Mouse (Mus musculus): ENCODE data around the gene M1ap.

The M1ap gene

DNA sequence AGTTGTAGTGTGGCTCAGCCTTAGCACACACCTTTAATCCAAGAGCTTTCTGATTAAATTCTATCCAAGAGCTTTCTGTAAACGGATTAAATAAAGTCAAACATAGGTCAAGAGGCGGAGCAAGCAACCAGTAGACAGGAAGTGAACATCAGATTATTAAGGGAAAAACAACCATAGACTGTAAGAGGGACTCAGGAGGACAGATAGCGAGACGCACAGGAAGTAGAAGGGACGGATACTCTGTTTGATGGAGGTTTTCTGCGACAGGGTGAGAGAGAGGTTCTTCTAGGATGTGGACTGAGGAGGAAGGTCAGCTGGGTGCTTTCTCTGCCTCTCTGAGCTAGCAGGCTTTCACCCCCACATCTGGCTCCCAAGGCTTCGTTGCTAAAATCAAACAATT is 63.3 kb downstream of the M1ap start:
- no peak for DNase-seq (ENCODE audit: low spot score in 2 of 2)

DNA sequence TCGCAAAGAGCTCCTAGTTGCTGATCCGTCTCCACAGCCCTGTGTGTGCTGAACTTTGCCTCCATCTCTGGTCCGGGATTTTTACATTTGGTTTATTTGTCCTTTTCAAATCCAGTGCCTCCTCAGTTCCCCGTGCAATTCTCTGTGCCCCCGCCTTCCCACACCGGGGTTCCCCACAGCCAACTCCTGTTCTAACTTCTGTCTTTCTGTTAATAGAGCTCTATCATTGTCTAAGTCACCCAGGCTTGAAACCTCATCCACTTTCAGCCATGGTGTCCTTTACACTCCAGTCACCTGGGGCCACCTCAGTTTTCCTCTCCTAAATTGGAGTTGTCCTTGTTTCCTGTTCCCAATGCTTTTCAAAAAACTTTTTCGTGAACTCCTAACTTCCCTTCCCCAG is 64.6 kb downstream of the M1ap start:
- DNase-seq (ENCODE audit: low spot score in 2 of 2), result no peak

DNA sequence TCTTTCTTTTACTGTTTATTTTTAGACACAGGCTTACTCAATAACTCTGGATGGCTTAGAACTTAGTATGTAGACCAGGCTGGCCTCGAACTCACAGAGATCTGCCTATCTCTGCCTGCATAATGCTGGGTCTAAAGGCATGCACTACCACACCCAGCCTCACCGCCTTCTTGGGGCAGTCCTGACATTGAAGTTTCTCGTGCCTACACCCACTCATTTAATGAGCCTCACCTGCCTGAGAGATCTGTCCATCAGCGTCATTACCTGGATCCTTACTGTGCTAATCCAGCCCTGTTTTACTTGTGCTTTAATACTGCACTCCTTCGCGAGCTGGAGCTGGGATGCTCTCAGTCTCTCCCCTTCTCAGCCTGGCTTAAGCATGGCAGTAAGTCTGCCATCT is 65.1 kb downstream of the M1ap start:
- no peak for DNase-seq (ENCODE audit: low spot score in 2 of 2)

DNA sequence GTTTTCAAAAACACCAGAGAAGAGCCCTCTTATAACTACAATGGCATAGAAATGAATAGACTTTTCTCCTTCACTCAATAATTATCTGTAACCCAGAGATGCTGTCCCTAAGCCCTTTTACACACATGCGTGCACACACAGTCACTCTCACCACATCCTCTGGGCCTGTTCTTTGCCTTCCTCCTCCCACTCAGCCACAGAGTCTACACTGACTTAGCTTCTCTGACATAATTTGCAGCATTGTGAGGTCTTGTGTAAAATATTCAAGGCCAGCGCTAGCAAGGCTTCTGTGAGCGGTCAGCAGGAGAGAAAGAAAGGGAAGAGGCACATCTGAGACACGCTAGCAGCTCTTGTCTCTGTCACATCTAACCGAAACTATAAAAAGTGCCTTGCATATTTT is 66.7 kb downstream of the M1ap start:
- DNase-seq (ENCODE audit: low spot score in 2 of 2), result no peak

DNA sequence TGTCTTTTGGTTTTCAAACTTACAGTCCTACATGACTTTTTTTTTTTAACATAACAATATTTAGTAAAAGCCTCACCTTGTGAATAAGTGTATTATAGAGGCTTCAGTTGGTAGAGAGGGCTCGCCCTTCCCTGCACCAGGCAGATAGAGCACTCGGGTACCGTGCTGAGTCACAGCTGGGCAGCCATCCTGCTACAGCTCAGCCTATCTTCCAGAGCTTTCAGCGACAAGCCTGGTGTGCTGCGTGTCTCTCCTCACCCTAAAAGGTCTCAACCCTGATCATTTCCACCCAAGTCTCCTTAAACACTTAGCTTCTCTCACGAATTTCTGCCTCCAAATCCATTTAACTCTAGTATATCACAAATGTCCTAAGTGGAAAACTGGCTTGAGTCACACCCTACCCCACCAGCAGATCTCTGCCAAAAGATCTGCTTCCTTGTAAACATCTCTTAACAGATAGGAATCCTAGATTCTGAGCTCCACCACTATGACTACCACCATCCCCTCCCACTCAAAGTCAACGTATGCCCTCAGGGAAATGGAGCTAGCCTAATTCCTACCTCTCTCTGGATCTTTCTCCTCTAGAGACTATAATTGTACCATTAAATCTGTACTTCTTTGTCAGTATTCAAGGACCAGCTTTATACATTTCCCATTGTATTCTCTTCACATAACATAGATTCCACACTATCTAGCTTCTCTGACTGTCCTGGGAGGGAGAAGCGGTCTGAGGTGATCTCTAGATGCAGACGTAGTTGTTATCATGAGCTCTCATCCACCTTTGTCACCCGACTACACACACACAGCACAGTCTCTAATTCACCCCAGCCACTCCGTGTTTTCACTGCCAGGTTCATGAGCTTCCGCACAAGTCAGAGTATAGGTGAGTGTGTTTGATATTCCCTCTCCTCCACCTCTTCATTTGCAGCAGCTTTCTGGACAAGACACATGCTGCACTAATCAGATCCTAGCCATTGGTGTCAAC is 68.1 kb downstream of the M1ap start:
- DNase-seq (ENCODE audit: low spot score in 2 of 2), result no peak

DNA sequence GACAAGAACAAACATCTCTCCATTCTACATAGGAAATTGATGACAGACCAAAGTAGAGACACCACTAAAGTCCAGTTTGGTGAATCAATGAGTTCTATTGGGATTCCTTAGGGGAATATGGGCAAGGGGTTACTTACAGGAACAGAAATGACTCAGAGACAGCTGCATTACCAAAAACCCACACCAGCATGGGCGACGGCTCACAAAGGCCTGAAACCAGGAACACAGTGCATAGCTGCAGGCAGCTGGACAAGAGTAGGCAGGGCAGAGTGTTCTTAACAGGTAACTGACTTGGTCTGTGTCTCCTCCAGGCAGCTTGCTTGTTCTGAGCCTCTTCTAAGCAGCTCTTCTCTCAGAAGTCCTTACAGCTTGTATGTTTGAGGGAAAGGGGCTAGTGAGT is 69.0 kb downstream of the M1ap start:
- no peak for DNase-seq (ENCODE audit: low spot score in 2 of 2)

DNA sequence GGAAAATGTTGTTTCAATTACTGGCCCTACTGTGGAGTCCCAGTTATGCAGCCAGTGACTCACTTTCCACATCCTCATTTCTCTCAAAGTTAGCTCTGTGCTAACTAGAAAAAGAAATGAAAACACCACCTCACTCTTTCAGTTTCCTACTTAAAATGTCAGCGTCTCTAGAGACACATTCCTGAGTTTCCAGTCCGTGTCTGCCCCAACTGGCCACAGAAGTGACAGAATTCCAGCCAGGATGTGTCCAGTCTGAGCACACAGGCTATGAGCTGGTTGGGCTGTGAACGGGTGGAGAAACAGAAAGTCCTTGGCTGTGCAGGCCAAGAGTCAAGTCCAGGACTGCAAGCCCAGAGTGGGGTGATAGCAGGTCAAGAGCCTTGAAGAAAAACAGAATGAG is 70.5 kb downstream of the M1ap start:
- peak in 1 of 2 experiments; percentile 49 for DNase-seq (ENCODE audit: low spot score in 2 of 2)

DNA sequence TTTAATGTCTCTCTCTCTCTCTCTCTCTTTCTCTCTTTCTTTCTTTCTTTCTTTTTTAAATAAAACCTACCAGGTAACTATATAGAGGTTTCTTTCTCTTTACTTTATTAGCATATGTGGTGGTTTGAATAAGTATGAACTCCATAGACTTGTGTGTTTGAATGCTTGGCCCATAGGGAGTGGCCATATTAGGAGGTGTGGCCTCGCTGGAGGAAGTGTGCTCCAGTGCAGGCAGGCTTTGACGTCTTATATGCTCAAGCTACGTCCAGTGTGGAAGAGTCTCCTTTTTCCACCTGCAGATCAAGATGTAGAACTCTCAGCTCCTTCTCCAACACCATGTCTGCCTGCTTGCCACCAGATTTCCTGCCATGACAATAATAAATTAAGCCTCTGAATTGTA is 72.3 kb downstream of the M1ap start:
- no peak for DNase-seq (ENCODE audit: low spot score in 2 of 2)

DNA sequence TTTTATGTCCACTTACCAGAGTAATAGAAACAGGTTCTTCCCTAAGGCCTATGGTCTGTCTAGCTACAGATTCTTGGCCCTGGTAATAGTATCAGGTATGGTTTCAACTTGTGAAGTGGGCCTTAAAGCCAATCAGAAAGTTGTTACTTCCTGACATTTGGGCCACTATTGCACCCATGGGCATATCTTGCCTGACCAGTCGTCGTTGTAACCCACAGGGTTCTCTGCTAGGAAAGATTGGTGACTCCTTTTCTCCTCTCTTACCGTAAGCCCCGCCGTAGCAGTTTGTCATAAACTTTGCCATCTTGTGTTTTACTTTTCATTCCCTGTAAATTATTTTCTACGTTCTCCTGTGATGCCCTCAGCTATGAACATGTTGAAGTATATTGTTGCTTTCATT is 73.4 kb downstream of the M1ap start:
- DNase-seq (ENCODE audit: low spot score in 2 of 2), result no peak

DNA sequence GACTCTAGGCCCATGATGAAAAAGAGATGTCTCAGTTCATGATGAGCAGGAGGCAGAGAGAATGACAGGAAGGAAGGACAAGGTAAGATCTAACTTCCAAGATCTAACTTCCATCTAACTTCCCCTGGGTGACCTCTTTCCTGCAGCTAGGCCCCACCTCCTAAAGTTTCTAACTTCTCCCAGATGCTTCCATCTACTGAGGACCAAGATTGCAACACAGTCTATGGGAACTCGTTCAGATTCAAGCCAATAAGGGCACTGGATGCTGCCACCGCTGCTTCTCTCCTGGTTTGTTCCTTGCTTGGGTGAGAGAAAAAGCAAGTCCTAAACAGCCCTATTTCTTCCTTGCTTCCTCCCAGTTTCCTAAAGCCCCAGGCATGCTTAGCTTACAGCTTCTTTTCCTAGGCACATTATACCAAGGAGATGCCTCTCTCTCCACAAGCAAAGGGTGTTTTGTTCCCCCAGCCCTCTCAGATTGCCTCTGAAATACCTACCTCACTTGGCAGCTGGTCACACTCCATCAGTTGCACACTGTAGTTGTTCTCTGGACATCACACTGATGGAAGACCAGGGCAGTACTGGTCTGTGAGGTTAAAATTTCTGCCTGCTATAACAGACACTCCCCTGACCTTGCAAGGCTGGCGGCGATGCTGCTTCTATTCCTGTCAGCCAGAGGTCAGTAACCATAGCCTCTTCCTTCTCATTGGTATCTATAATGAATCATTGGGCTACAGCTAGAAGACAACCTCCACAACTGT is 74.3 kb downstream of the M1ap start:
- DNase-seq (ENCODE audit: low spot score in 2 of 2), result no peak

DNA sequence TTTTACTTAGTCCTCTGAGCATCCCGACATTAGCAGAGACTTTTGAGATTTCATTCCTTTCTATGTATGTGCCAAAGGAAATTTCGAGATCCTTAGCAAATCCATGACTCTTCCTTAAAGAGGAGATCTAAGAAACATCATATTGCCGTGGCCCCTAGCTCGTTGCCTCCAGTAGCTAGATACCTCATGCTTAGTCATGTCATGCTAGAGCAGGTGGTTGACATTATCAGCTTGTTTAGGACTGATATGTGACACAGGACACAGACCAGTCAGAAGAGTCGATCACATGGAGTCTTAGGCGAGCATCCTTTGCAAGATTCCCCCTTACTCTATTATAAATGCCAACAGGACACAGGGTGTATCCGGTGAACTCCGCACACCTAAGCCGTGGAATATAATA is 76.3 kb downstream of the M1ap start:
- no peak for DNase-seq (ENCODE audit: low spot score in 2 of 2)

DNA sequence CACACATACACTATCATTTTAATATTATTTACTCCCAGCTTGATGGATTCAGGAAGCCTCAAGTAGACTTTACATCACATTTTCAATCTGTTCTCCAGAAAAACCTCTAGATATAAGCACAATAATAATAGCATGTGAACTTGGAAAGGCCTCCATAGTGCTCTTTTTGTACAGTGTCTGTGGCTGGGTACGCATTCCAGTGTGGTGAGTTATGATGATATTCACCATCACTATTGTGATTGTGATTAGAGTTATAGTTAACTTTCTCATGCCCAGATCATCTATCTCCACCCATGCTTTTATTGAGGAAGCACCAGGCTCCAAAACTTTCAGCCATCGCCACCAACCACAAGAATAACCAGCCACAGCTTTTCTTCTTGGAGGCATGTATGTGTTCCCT is 77.1 kb downstream of the M1ap start:
- no peak for DNase-seq (ENCODE audit: low spot score in 2 of 2)

DNA sequence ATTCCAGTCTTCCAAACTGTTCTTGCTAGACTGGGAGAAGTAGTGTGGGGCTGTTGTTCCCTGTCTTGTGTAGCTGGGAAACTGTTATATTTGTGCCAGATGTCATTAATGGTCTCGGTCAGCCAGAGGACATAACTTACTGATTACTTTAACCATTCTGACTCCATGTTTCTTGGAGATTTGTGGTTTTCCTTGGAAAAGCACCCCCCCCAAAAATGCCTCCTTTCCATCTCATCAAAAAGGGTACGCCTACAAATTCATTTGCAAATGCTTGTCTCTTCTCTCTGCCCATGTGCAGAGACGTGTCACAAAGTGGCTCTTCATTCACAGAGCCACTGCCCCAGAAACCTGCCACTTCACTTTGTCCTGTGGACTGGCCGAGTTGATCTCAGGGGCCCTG is 77.7 kb downstream of the M1ap start:
- no peak for DNase-seq (ENCODE audit: low spot score in 2 of 2)

DNA sequence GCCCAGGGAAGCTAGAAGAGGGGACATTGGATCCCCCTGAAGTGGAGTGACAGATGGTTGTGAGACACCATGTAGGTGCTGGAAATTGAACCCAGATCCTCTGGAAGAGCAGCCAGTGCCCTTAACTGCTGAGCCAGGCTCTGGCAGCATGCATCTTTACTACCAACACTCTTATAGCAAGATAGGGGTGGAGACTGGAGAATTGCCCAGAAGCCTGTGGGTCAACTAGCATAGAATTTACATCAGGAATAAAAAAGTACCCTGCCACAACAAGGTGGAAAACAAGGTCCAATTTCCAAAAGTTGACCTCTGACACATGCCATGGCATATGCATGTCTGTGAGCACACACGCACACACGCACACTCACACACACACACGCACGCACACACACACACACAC is 78.5 kb downstream of the M1ap start:
- no peak for DNase-seq (ENCODE audit: low spot score in 2 of 2)

DNA sequence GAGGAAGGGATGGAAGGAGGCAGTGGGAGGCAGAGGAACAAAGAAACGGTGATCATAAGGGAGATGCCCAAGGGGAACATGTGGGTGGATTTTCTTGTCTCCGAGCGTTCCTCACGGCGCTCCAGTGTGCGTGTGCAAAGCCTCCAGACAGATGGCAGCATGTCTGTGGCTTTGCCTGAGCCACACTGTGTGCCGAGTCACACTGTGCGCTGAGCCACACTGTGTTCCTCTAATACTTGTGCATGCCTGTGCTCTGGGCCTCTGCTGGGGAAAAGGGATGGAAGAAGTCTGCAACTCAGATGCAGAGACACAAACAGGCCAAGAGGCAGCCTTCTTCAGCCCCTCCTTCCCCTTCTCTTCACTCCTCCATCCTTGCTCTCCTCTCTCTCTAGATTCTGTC is 80.6 kb downstream of the M1ap start:
- DNase-seq (ENCODE audit: low spot score in 2 of 2), result peak in 1 of 2 experiments; percentile 34

DNA sequence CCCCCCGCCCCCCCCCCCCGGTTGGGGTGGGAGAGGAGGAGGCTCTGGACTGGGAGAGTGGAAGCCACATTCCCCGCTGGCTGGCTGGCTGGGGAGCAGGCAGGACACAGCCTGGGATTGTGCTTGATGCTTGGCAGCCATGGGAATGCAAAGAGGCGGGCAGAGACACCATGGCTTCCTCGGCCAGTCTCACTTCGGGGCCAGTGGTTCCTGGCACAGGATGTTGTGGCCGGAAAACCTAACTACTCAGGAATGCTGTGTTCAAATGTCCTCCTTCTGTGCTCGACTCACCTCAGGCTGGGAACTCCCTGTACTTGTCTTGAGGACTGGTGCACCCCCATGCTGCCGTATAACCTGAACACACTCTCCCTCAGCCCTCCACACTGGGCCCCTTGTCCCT is 81.0 kb downstream of the M1ap start:
- peak in 1 of 2 experiments; percentile 44 for DNase-seq (ENCODE audit: low spot score in 2 of 2)

DNA sequence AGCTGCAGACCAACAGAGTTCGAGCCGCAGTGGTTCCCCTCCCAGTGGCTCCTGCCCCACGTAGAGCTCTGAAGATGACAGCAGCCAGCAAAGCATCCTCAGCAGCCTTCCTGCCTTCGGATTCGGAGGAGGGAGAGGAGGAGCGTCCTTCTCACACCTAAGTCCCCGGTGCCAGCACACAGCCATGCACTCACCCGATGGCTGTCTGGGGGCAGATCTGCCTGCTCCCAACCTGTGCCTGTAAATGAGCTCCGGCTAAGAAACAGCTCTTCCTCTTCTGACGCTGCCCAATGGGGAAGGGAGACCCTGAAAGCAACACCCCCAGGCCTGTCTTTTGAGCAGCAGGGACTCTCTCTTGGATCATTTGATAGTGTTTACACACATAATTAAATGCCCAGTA is 83.1 kb downstream of the M1ap start:
- peak in 1 of 2 experiments; percentile 55 for DNase-seq (ENCODE audit: low spot score in 2 of 2)

DNA sequence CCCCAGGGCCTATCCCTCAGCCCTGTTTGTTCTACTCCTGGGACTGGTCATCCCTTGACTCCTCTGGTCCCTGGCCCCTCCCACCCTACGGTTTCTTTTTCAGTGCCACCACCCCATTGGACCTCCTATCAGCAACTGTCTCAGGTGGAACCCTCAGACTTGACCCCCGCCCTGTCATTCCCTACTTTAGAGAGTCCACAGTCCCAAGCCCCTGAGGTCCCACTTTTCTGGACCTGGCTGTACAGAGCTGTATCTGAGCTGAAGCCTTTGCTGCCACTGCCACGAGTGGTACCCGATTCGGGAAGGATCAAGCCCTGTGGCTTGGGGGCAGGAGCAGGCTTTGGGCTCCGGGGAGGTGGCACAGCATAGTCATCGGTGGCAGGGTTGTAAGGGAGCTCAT is 84.4 kb downstream of the M1ap start:
- no peak for DNase-seq (ENCODE audit: low spot score in 2 of 2)

DNA sequence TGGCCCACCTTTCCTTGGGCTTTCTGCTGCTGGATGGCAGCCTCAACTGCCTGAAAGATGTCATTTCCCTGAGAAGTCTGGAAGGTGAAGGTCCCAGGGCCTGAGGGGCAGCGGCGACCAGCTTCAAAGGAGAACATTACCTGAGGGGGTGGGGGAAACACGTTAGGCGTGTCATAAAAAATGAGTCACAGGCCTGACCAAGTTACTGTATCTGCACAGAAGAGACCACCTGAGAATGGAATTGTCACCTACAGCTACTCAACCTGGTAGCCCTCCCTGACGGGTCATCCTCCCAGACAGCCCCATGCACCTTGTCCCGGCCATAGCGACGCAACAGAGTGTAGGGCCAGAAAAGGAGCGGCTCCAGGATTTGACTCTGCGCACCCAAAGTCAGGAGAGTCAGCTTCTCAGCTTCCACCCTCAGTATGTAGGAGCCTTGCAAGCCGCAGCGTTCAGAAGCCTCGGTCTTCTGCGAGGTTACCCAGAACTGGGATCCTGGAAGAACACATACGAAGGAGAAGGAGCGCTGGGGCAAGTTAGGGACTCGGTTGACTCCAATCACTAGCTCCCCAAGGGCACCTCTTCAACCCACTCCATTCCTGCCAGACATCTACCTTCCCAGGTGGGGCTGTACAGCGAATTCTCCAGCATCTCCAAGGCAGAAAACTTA is 85.4 kb downstream of the M1ap start:
- DNase-seq (ENCODE audit: low spot score in 2 of 2), result peak in 1 of 2 experiments; percentile 57

DNA sequence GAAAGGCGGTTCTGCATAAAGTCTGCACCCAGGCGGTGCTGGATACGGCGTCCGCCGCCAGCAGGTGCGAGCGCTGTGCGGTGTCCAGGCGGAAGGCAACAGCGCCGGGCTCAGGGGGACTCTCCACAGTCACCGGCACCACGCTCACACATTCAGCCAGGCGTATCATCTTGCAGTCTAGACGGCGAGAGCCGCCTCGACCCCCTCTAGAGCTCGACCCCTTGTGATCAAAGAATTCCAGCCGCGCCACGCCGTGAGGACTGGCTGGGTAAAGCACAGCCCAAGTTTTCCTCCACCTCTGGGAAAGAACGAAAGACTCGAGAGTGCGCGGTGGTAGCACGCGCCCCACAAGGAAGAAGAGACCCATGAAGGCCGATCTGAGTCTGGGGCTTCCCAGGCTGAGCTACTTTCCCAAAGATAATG is 86.1 kb downstream of the M1ap start:
- DNase-seq (ENCODE audit: low spot score in 2 of 2), result peak; percentile 37 to 61

DNA sequence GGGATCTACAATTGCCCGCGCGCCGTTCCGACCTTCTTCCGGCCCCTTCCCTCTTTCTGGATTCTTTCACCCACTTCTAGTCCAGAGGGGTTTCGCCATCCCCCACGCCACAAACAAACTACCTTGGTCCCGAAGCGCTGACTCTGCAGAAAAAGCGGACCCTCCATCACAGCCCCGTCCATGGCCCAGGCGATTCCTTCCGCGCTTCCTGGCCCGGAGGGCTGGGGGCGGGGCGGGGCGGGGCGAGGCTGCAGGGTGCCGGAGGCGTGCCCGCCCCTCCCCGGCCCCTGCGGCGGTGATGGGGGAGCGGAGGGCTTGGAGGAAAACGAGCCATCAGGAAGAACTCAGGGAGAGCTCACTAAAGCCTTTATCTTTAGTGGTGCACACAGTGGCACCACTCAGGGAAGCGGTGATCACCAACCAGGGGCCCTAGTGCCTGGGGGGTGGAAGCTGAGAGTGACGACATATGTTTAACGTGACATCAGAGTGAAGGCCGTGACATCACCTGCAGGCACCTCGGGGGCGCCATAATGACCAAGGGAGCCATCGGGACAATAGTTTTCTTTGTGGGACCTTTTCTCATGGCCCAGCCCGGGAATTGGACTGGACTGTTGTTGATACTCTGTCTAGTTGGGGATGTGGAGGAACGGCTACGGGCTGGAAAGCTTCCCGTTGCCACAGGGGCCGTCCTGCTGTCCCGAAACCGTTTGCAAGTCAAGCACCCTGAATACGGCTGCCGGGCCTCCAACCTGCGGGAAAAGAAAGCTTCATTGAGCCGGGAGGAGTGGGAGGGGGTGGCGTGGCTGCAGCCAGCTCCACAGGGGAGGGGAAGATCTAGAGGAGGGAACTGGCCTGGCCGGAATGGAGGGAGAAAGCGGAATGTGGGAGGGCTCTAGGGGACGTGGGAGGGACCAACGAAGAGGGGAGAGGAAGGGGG is 86.8 kb downstream of the M1ap start, which contains the start of the genes Dok1 and Loxl3:
Dok1 (minus strand) TSS at position 223 of the 937 bp plus-strand sequence.
Loxl3 (plus strand) TSS at position 925 of the 937 bp plus-strand sequence.
- peak; percentile 78 to 81 for DNase-seq (ENCODE audit: low spot score in 2 of 2)

All from urinary bladder, postnatal 4 days (tissue).